In the genomic region with DNA sequence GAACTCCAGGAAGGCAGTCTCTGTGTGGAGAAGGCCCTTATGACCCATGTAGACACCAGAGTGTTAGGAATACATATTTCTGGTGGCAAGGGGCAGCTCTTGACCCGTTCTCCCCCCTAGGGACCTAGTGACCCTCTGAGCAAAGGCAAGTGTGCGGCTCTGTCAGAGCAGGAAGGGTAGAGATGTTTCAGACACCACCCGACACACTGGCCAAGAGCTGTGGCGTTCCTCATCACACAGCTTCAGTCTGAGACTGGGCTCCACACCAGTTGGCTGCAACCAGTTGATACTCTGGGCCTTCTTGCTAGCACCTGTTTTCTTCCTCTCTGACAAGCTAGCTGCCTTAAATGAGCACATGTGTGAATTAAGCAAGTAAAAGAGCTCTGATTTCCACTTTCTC, we compare ENCODE assay signal across 20 mouse cellular contexts. TPM values are rescaled to one million over a fixed set of nuclear protein-coding genes. Genes with fewer than 3 reads are reported as not detected.
A peak's percentile ranks its signal among the peaks of the same experiment; 100 is the strongest.
DNase-seq lines count a peak whose midpoint lies in the region; ATAC-seq and TF ChIP-seq lines count a peak whose summit lies in the region.
"Had no signal": no experiment of that assay in that cellular context is flagged by ENCODE, and none has a peak within 500 bp of the region (broad histone marks: within the 10 kb centered on the region; RNA-seq: fewer than 3 reads in every experiment).

No protein-coding gene starts in this region.

- H3K9me3 ChIP-seq in heart, embryonic 11.5 days (replicated peaks; ENCODE audit: control insufficient read depth, low read length): no peaks in the 10 kb centered on the region
- H3K9me3 ChIP-seq in embryonic facial prominence, embryonic 10.5 days: no peaks in the 10 kb centered on the region
- H3K9me3 ChIP-seq in midbrain, embryonic 10.5 days (replicated peaks): no peaks in the 10 kb centered on the region
- H3K9me3 ChIP-seq: embryonic facial prominence, embryonic 15.5 days; forebrain, embryonic 15.5 days; heart, embryonic 15.5 days; hindbrain, embryonic 12.5 days had no signal

- no peak overlapping the region for H3K9ac ChIP-seq in heart, embryonic 11.5 days (ENCODE audit: low read depth, low read length)
- H3K9ac ChIP-seq: embryonic facial prominence, embryonic 15.5 days; forebrain, embryonic 15.5 days; heart, embryonic 15.5 days; hindbrain, embryonic 12.5 days had no signal

- H3K27me3 ChIP-seq in heart, embryonic 11.5 days (ENCODE audit: control insufficient read depth, insufficient read depth, low read length): no peaks in the 10 kb centered on the region
- H3K27me3 ChIP-seq in embryonic facial prominence, embryonic 10.5 days (replicated peaks; ENCODE audit: low read depth, poor library complexity, severe bottlenecking): no peaks in the 10 kb centered on the region
- no peaks in the 10 kb centered on the region for H3K27me3 ChIP-seq in myocyte (ENCODE audit: control insufficient read depth, insufficient read depth, insufficient read length)
- H3K27me3 ChIP-seq in midbrain, embryonic 10.5 days (ENCODE audit: low read depth, poor library complexity, severe bottlenecking): no peaks in the 10 kb centered on the region
- H3K27me3 ChIP-seq: embryonic facial prominence, embryonic 15.5 days; forebrain, embryonic 15.5 days; heart, embryonic 15.5 days; hindbrain, embryonic 12.5 days had no signal

- WGBS in heart, embryonic 11.5 days (ENCODE audit: insufficient replicate concordance): 82% methylated on average over 4 of the region's 4 CpGs
- WGBS in embryonic facial prominence, embryonic 10.5 days: 81% methylated on average over 4 of the region's 4 CpGs
- WGBS in midbrain, embryonic 10.5 days: 84% methylated on average over 4 of the region's 4 CpGs

- peak; percentile 44 to 45 for DNase-seq in heart, postnatal 14 days
- peak; percentile 20 for DNase-seq in A20 (ENCODE audit: low read depth, low spot score)
- no peak for DNase-seq in embryonic facial prominence, embryonic 10.5 days (ENCODE audit: low spot score)
- no peak for DNase-seq in ovary, postnatal 14 days (ENCODE audit: low spot score)
- DNase-seq in midbrain, embryonic 10.5 days (ENCODE audit: low spot score): no peak
- DNase-seq: adrenal gland, postnatal 14 days; cerebellum, postnatal 25 days; embryo, embryonic 11 days; left cerebral cortex, postnatal 4 days; liver; spleen, adult 18-20 months; thymus, postnatal 14 days had no signal

- no peak for ATAC-seq in heart, embryonic 11.5 days (replicated peaks; ENCODE audit: insufficient number of reproducible peaks, low FRiP score, low TSS enrichment)
- ATAC-seq: forebrain, embryonic 15.5 days; lung, postnatal 0 days had no signal

- no peaks in the 10 kb centered on the region for H3K36me3 ChIP-seq in heart, embryonic 11.5 days (ENCODE audit: control insufficient read depth, insufficient read depth, low read length)
- H3K36me3 ChIP-seq in embryonic facial prominence, embryonic 10.5 days (replicated peaks): no peaks in the 10 kb centered on the region
- no peaks in the 10 kb centered on the region for H3K36me3 ChIP-seq in myocyte (ENCODE audit: control insufficient read depth, insufficient read depth)
- no peaks in the 10 kb centered on the region for H3K36me3 ChIP-seq in midbrain, embryonic 10.5 days
- H3K36me3 ChIP-seq: embryonic facial prominence, embryonic 15.5 days; forebrain, embryonic 15.5 days; heart, embryonic 15.5 days; hindbrain, embryonic 12.5 days had no signal

- intact Hi-C loops in heart, postnatal 14 days (cut with DNase I): no loop called here

- H3K4me1 ChIP-seq in heart, embryonic 11.5 days (ENCODE audit: control insufficient read depth, insufficient read depth, low read length): peaks cover 47% of the 10 kb centered on the region
- peaks cover 67% of the 10 kb centered on the region for H3K4me1 ChIP-seq in embryonic facial prominence, embryonic 10.5 days
- H3K4me1 ChIP-seq in midbrain, embryonic 10.5 days: peaks cover 46% of the 10 kb centered on the region

- no peak overlapping the region for H3K4me2 ChIP-seq in heart, embryonic 11.5 days
- H3K4me2 ChIP-seq in myocyte (ENCODE audit: low read depth): no peak overlapping the region
- H3K4me2 ChIP-seq: embryonic facial prominence, embryonic 15.5 days; forebrain, embryonic 15.5 days; heart, embryonic 15.5 days; hindbrain, embryonic 12.5 days; midbrain, embryonic 11.5 days had no signal

- no peak overlapping the region for H3K27ac ChIP-seq in heart, embryonic 11.5 days (ENCODE audit: low read depth, low read length)
- H3K27ac ChIP-seq in embryonic facial prominence, embryonic 10.5 days (replicated peaks): 0 out of 2 replicates have a peak overlapping the region, but pooled peaks have one; percentile 15
- H3K27ac ChIP-seq in midbrain, embryonic 10.5 days (replicated peaks): no peak overlapping the region
- H3K27ac ChIP-seq: embryonic facial prominence, embryonic 15.5 days; forebrain, embryonic 15.5 days; heart, embryonic 15.5 days; hindbrain, embryonic 12.5 days had no signal

- no peak overlapping the region for H3ac ChIP-seq in myocyte (ENCODE audit: control insufficient read depth, insufficient read length)

- H3K4me3 ChIP-seq in heart, embryonic 11.5 days (ENCODE audit: low read depth, low read length): no peak overlapping the region
- no peak overlapping the region for H3K4me3 ChIP-seq in embryonic facial prominence, embryonic 10.5 days
- H3K4me3 ChIP-seq in myocyte: no peak overlapping the region
- H3K4me3 ChIP-seq in midbrain, embryonic 10.5 days: no peak overlapping the region
- H3K4me3 ChIP-seq: embryonic facial prominence, embryonic 15.5 days; forebrain, embryonic 15.5 days; heart, embryonic 15.5 days; hindbrain, embryonic 12.5 days had no signal

- peaks cover 54% of the 10 kb centered on the region for H3K79me2 ChIP-seq in myocyte (ENCODE audit: control insufficient read depth, insufficient read depth)

- no peak for TF ChIP-seq POLR2A in myocyte (IDR thresholded peaks at IDR 0.05; ENCODE audit: insufficient read length, low read depth)

TF ChIP-seq in myocyte, 11 proteins besides CTCF, POLR2A, EP300 and RAD21:
- TF ChIP-seq TCF12 (IDR thresholded peaks at IDR 0.05; ENCODE audit: insufficient read depth, poor library complexity, severe bottlenecking) (no peak), MYOG (IDR thresholded peaks at IDR 0.05; ENCODE audit: control insufficient read depth in 1 of 3, insufficient read depth in 1 of 3, insufficient read length in 2 of 3, low read depth in 2 of 3) (peak; percentile 16 to 79 (median 44)), POLR2AphosphoS2 (IDR thresholded peaks at IDR 0.05; ENCODE audit: insufficient read length, low read depth) (no peak), E2F4 (IDR thresholded peaks at IDR 0.05; ENCODE audit: insufficient read depth) (no peak), MYOD1 (IDR thresholded peaks at IDR 0.05; ENCODE audit: control insufficient read depth in 1 of 3, insufficient read length in 2 of 3, low read depth in 2 of 3) (peak; percentile 9 to 73 (median 67)), USF1 (IDR thresholded peaks at IDR 0.05; ENCODE audit: low read depth) (no peak)

RNA-seq across cellular contexts. Expression of gene Sgsm3, which starts 54.0 kb away (rescaled TPM):
- 10 to 100 TPM in 1 of 2 experiments, 1 to 10 TPM in 1; 9.8 to 10.9 TPM for total RNA-seq in heart, postnatal 14 days (2021)
- 13.6 and 14.2 TPM in 2 replicates for polyA plus RNA-seq in heart, embryonic 11.5 days (2014; fragmentation: Nextera tagmentation; extraction: Ambion mirVana)
- 30.8 and 32.0 TPM in 2 replicates for polyA plus RNA-seq in embryonic facial prominence, embryonic 10.5 days (2016; fragmentation: Nextera tagmentation; extraction: Ambion mirVana)
- polyA plus RNA-seq in myocyte (2012; fragmentation: generic; extraction: Trizol): 32.3 TPM
- 38.0 and 38.8 TPM in 2 replicates for polyA plus RNA-seq in midbrain, embryonic 10.5 days (2016; fragmentation: Nextera tagmentation; extraction: Ambion mirVana)

Comparison
In these comparisons a context has a peak if more than half of its experiments do, and no peak if none do; other contexts are left out.
1. DNase-seq: peak in heart, postnatal 14 days (2 of 2) and A20 (single experiment); none in embryonic facial prominence, embryonic 10.5 days (single experiment), ovary, postnatal 14 days (single experiment) and midbrain, embryonic 10.5 days (single experiment).